Mouse (Mus musculus): ENCODE results near the gene Mad1l1. TPM values are rescaled to one million over a fixed set of nuclear protein-coding genes. Genes with fewer than 3 reads are reported as not detected.

Mad1l1 gene
- polyA plus RNA-seq, 1 experiment from 2014 or later, result 27.8 TPM

GRCm38 (mm10) chr5:140208743-140209409 lies 112.5 kb downstream of the Mad1l1 start:
- peak overlapping the region; percentile 83 for H3K27ac ChIP-seq (ENCODE audit: low read length)
- peak; percentile 90 for ATAC-seq (replicated peaks; ENCODE audit: extremely low read depth, insufficient read depth, low FRiP score)
- no peaks in the 10 kb centered on the region for H3K9me3 ChIP-seq (replicated peaks; ENCODE audit: control insufficient read depth, low read length)
- peak overlapping the region; percentile 45 for H3K4me2 ChIP-seq (ENCODE audit: low read depth, low read length)
- 25% methylated on average over 19 of the region's 19 CpGs for WGBS
- no peaks in the 10 kb centered on the region for H3K36me3 ChIP-seq (ENCODE audit: control insufficient read depth, insufficient read depth)
- peaks cover 11% of the 10 kb centered on the region for H3K4me1 ChIP-seq (ENCODE audit: control insufficient read depth, insufficient read depth, low read length)
- H3K4me3 ChIP-seq (ENCODE audit: low read length), result no peak overlapping the region; the same call in 1 of the 2 replicates
- H3K27me3 ChIP-seq (ENCODE audit: control insufficient read depth, insufficient read depth, low read length), result 0 out of 2 replicates have a peak, but pooled peaks cover 4% of the 10 kb centered on the region
- H3K9ac ChIP-seq (ENCODE audit: low read length), result peak overlapping the region; percentile 57

DNA sequence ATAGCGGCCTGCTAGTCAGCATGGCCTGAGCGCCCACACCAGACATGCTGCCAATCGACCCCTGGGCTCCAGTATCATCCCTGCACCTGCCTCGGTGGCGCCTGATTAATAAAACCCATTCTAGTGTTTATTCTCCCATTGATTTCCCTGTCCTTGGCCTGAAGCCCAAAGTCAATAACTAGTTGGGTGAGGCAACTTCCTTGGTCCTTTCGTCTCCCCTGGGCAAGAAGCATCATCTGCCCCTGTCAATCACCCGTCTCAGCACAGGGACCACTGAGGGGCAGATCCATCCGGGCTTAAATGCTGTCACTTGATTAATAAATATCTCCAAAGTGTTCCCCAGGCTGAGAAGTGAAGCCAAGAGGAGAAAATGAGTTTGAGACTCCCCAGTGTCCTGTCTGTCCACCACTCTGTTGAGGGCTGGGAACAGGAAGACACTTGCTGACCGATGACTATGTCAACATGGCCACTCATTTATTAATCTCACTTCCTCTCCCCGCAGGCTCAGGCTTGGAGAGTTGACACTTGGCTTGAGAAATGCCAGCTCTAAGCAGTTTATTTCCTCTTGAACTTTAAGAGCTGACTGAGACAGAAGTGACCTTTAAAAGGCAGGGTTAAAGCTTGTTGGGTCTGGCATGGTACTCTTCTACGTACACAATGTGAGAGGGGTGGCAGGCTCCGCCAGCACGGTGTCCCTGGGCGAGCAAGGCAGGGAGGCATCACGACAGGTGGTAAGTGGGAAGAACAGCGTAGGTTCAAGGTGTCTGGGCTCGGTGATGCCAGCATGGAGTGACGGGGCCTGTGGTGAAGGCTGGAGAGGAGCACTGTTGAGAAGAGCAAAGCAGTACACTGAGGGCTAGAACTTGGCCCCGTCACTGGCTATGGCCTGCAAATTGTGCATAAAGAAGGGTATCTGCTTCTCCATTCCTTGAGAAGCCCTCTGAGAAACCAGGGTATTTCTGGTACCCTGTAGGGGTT lies 114.3 kb downstream of the Mad1l1 start:
- no peak for ATAC-seq (replicated peaks; ENCODE audit: extremely low read depth, insufficient read depth, low FRiP score)
- Histone ChIP-seq H3K36me3 (ENCODE audit: control insufficient read depth, insufficient read depth) (no peaks in the 10 kb centered on the region), H3K4me3 (ENCODE audit: low read length) (no peak overlapping the region), H3K27ac (ENCODE audit: low read length) (peak overlapping the region; percentile 10; the same call in 1 of the 2 replicates), H3K4me1 (ENCODE audit: control insufficient read depth, insufficient read depth, low read length) (peaks cover 11% of the 10 kb centered on the region), H3K27me3 (ENCODE audit: control insufficient read depth, insufficient read depth, low read length) (no peaks in the 10 kb centered on the region), H3K9ac (ENCODE audit: low read length) (no peak overlapping the region), H3K4me2 (ENCODE audit: low read depth, low read length) (no peak overlapping the region), H3K9me3 (replicated peaks; ENCODE audit: control insufficient read depth, low read length) (no peaks in the 10 kb centered on the region)
- 76% methylated on average over 19 of the region's 19 CpGs for WGBS

DNA sequence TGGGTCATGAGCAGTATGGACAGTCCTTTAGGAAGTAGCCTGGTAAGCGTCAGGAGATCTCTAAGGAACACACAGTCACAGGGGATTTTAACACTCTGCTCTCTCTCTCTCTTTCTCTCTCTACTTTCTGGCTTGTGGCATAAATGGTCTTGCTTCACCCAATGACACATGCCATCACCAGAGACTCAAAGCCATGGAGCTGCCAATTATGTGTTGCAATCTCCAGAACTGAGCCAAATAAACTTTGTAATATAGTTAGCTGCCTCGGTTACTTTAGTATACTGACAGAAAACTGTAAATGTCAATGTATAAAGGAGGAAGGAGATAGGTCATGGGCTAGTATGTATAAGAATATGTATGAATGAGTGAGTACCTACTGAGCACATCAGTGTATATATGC lies 115.4 kb downstream of the Mad1l1 start:
- ATAC-seq (replicated peaks; ENCODE audit: extremely low read depth, insufficient read depth, low FRiP score), result no peak

DNA sequence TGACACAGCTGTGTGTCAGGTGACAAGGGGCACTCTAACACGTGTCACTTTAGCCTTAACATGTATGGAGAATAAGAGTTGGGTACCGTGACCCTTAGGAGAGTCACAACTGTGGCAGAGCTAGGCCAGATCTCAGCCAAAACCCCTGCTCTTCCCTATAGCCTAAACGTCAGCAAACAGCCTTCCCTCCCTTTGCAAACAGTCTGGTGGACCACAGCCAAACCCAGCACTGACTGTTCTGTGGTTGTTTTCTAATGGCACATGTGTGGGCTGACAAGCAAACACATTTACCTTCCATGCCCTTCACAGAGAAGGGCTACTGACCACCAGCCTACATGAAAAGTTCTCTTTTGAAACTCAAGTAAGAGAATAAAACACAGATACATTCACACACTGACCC lies 116.9 kb downstream of the Mad1l1 start:
- no peak overlapping the region for H3K4me3 ChIP-seq (ENCODE audit: low read length)
- H3K9ac ChIP-seq (ENCODE audit: low read length), result no peak overlapping the region
- H3K4me1 ChIP-seq (ENCODE audit: control insufficient read depth, insufficient read depth, low read length), result peaks cover 11% of the 10 kb centered on the region
- WGBS, result 74% methylated on average over 3 of the region's 3 CpGs
- no peaks in the 10 kb centered on the region for H3K27me3 ChIP-seq (ENCODE audit: control insufficient read depth, insufficient read depth, low read length)
- no peak overlapping the region for H3K4me2 ChIP-seq (ENCODE audit: low read depth, low read length)
- no peaks in the 10 kb centered on the region for H3K36me3 ChIP-seq (ENCODE audit: control insufficient read depth, insufficient read depth)
- no peak overlapping the region for H3K27ac ChIP-seq (ENCODE audit: low read length)
- H3K9me3 ChIP-seq (replicated peaks; ENCODE audit: control insufficient read depth, low read length), result no peaks in the 10 kb centered on the region
- no peak for ATAC-seq (replicated peaks; ENCODE audit: extremely low read depth, insufficient read depth, low FRiP score)

More for the DNA sequence above, 115.4 kb downstream of the Mad1l1 start:
- H3K27me3 ChIP-seq (ENCODE audit: control insufficient read depth, insufficient read depth, low read length), result no peaks in the 10 kb centered on the region
- no peak overlapping the region for H3K9ac ChIP-seq (ENCODE audit: low read length)
- no peaks in the 10 kb centered on the region for H3K36me3 ChIP-seq (ENCODE audit: control insufficient read depth, insufficient read depth)
- H3K9me3 ChIP-seq (replicated peaks; ENCODE audit: control insufficient read depth, low read length), result no peaks in the 10 kb centered on the region
- H3K4me2 ChIP-seq (ENCODE audit: low read depth, low read length), result no peak overlapping the region
- H3K4me3 ChIP-seq (ENCODE audit: low read length), result no peak overlapping the region
- H3K27ac ChIP-seq (ENCODE audit: low read length), result no peak overlapping the region
- WGBS, result 83% methylated on average over 2 of the region's 2 CpGs
- H3K4me1 ChIP-seq (ENCODE audit: control insufficient read depth, insufficient read depth, low read length), result peaks cover 11% of the 10 kb centered on the region

DNA sequence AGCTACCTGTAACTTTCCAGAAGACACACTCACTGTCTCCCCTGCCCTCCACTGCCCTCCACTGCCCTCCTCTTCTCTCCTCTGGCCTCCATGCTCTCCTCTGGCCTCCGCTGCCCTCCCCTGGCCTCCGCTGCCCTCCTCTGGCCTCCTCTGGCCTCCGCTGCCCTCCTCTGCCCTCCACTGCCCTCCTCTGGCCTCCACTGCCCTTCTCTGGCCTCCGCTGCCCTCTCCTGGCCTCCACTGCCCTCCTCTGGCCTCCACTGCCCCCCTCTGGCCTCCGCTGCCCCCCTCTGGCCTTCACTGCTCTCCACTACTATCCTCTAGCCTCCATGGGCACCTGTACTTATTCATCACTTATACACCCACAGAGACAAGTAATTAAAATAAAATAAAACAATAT lies 117.3 kb downstream of the Mad1l1 start:
- H3K27me3 ChIP-seq (ENCODE audit: control insufficient read depth, insufficient read depth, low read length), result no peaks in the 10 kb centered on the region
- WGBS, result 93% methylated on average over 5 of the region's 5 CpGs
- no peak for ATAC-seq (replicated peaks; ENCODE audit: extremely low read depth, insufficient read depth, low FRiP score)
- H3K36me3 ChIP-seq (ENCODE audit: control insufficient read depth, insufficient read depth), result no peaks in the 10 kb centered on the region
- no peaks in the 10 kb centered on the region for H3K9me3 ChIP-seq (replicated peaks; ENCODE audit: control insufficient read depth, low read length)
- H3K4me2 ChIP-seq (ENCODE audit: low read depth, low read length), result no peak overlapping the region
- H3K27ac ChIP-seq (ENCODE audit: low read length), result no peak overlapping the region
- H3K4me1 ChIP-seq (ENCODE audit: control insufficient read depth, insufficient read depth, low read length), result peaks cover 7% of the 10 kb centered on the region
- H3K9ac ChIP-seq (ENCODE audit: low read length), result no peak overlapping the region
- H3K4me3 ChIP-seq (ENCODE audit: low read length), result no peak overlapping the region

- Histone ChIP-seq H3K4me3 (ENCODE audit: low read length) (no peak overlapping the region), H3K27ac (ENCODE audit: low read length) (no peak overlapping the region), H3K9me3 (replicated peaks; ENCODE audit: control insufficient read depth, low read length) (no peaks in the 10 kb centered on the region), H3K4me2 (ENCODE audit: low read depth, low read length) (no peak overlapping the region), H3K4me1 (ENCODE audit: control insufficient read depth, insufficient read depth, low read length) (no peaks in the 10 kb centered on the region), H3K9ac (ENCODE audit: low read length) (no peak overlapping the region), H3K27me3 (ENCODE audit: control insufficient read depth, insufficient read depth, low read length) (no peaks in the 10 kb centered on the region), H3K36me3 (ENCODE audit: control insufficient read depth, insufficient read depth) (no peaks in the 10 kb centered on the region)
- WGBS, result 86% methylated on average over 2 of the region's 2 CpGs
- ATAC-seq (replicated peaks; ENCODE audit: extremely low read depth, insufficient read depth, low FRiP score), result no peak
These were observed 118.9 kb downstream of the Mad1l1 start for GRCm38 (mm10) chr5:140202451-140202850.

- no peak overlapping the region for H3K9ac ChIP-seq (ENCODE audit: low read length)
- WGBS, result 94% methylated on average over 5 of the region's 5 CpGs
- no peak for ATAC-seq (replicated peaks; ENCODE audit: extremely low read depth, insufficient read depth, low FRiP score)
These were observed 119.8 kb downstream of the Mad1l1 start for GRCm38 (mm10) chr5:140201566-140201965.

DNA sequence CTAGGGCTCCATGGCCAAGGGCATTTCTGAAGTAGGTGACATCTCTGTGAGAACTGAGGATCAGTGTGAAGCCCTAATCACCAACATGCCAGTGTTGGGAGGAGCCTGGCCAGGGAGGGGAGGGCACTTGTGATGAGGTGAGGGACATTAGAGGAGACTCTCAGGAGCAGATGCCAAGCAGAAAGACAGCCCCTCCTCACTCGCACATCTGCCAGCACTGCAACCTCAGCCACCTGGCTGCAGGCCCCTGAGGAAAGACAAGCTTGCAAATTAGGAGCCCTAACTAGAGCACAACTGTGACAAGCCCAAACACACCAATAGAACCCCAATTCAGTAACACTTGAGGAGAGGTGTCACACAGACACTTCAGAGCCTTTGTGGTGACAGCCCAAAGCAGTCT lies 120.2 kb downstream of the Mad1l1 start:
- H3K4me1 ChIP-seq (ENCODE audit: control insufficient read depth, insufficient read depth, low read length), result no peaks in the 10 kb centered on the region
- no peaks in the 10 kb centered on the region for H3K36me3 ChIP-seq (ENCODE audit: control insufficient read depth, insufficient read depth)
- no peak overlapping the region for H3K4me2 ChIP-seq (ENCODE audit: low read depth, low read length)
- no peaks in the 10 kb centered on the region for H3K27me3 ChIP-seq (ENCODE audit: control insufficient read depth, insufficient read depth, low read length)
- no peaks in the 10 kb centered on the region for H3K9me3 ChIP-seq (replicated peaks; ENCODE audit: control insufficient read depth, low read length)
- no peak overlapping the region for H3K27ac ChIP-seq (ENCODE audit: low read length)
- H3K9ac ChIP-seq (ENCODE audit: low read length), result no peak overlapping the region
- ATAC-seq (replicated peaks; ENCODE audit: extremely low read depth, insufficient read depth, low FRiP score), result peak; percentile 42
- 81% methylated on average over 1 of the region's 1 CpGs for WGBS
- H3K4me3 ChIP-seq (ENCODE audit: low read length), result no peak overlapping the region

More at GRCm38 (mm10) chr5:140201566-140201965, 119.8 kb downstream of the Mad1l1 start:
- no peak overlapping the region for H3K4me3 ChIP-seq (ENCODE audit: low read length)
- H3K9me3 ChIP-seq (replicated peaks; ENCODE audit: control insufficient read depth, low read length), result no peaks in the 10 kb centered on the region
- no peaks in the 10 kb centered on the region for H3K36me3 ChIP-seq (ENCODE audit: control insufficient read depth, insufficient read depth)
- no peak overlapping the region for H3K4me2 ChIP-seq (ENCODE audit: low read depth, low read length)
- no peaks in the 10 kb centered on the region for H3K4me1 ChIP-seq (ENCODE audit: control insufficient read depth, insufficient read depth, low read length)
- H3K27ac ChIP-seq (ENCODE audit: low read length), result no peak overlapping the region
- H3K27me3 ChIP-seq (ENCODE audit: control insufficient read depth, insufficient read depth, low read length), result no peaks in the 10 kb centered on the region

- no peak overlapping the region for H3K4me2 ChIP-seq (ENCODE audit: low read depth, low read length)
- no peak overlapping the region for H3K27ac ChIP-seq (ENCODE audit: low read length)
- ATAC-seq (replicated peaks; ENCODE audit: extremely low read depth, insufficient read depth, low FRiP score), result no peak
- peaks cover 5% of the 10 kb centered on the region for H3K4me1 ChIP-seq (ENCODE audit: control insufficient read depth, insufficient read depth, low read length)
- no peaks in the 10 kb centered on the region for H3K27me3 ChIP-seq (ENCODE audit: control insufficient read depth, insufficient read depth, low read length)
- H3K9ac ChIP-seq (ENCODE audit: low read length), result no peak overlapping the region
- H3K36me3 ChIP-seq (ENCODE audit: control insufficient read depth, insufficient read depth), result peaks cover 5% of the 10 kb centered on the region; the same call in 1 of the 2 replicates
- no peaks in the 10 kb centered on the region for H3K9me3 ChIP-seq (replicated peaks; ENCODE audit: control insufficient read depth, low read length)
- H3K4me3 ChIP-seq (ENCODE audit: low read length), result no peak overlapping the region
- WGBS, result 26% methylated on average over 4 of the region's 4 CpGs
These were observed 123.6 kb downstream of the Mad1l1 start for GRCm38 (mm10) chr5:140197705-140198104.

Measured in heart, embryonic 16.5 days (tissue).